Mouse (Mus musculus) neural tube, embryonic 10.5 days (tissue): ENCODE measurements around the gene Slc39a11.
A peak's percentile ranks its signal among the peaks of the same experiment; 100 is the strongest.
"Not testable (repeated sequence)": the region's sequence is repeated elsewhere in the genome, so short reads cannot be mapped to it uniquely, and the experiment has no call there.

Experiments
- DNase-seq: peaks from one replicate; pipeline ENCODE4 v3.0.0-alpha.2; 2017; ENCODE audit warnings: low spot score; ENCODE audit errors: extremely low spot score

The Slc39a11 gene

GRCm38 (mm10) chr11:113600526-113601245 is 49.2 kb downstream of the Slc39a11 start:
- DNase-seq = no peak

GRCm38 (mm10) chr11:113597632-113598031 is 52.2 kb downstream of the Slc39a11 start:
- DNase-seq = no peak

GRCm38 (mm10) chr11:113595144-113595543 is 54.7 kb downstream of the Slc39a11 start:
- DNase-seq = no peak

- no peak for DNase-seq
Observed at GRCm38 (mm10) chr11:113588936-113589335, 60.9 kb downstream of the Slc39a11 start.

GRCm38 (mm10) chr11:113586423-113586822 is 63.5 kb downstream of the Slc39a11 start:
- no peak for DNase-seq

- peak; percentile 47 for DNase-seq
Observed at GRCm38 (mm10) chr11:113583879-113584661, 65.8 kb downstream of the Slc39a11 start.

- DNase-seq = no peak
Observed at GRCm38 (mm10) chr11:113577221-113577620, 72.7 kb downstream of the Slc39a11 start.

- DNase-seq = no peak
Observed at GRCm38 (mm10) chr11:113572641-113573040, 77.2 kb downstream of the Slc39a11 start.

- DNase-seq = no peak
Observed at GRCm38 (mm10) chr11:113571616-113572015, 78.3 kb downstream of the Slc39a11 start.

- DNase-seq = no peak
Observed at GRCm38 (mm10) chr11:113568999-113569398, 80.9 kb downstream of the Slc39a11 start.

- DNase-seq = not testable (repeated sequence)
Observed at GRCm38 (mm10) chr11:113567926-113568325, 82.0 kb downstream of the Slc39a11 start.

- DNase-seq = peak; percentile 85
Observed at GRCm38 (mm10) chr11:113565006-113565995, 84.6 kb downstream of the Slc39a11 start.

- DNase-seq = no peak
Observed at GRCm38 (mm10) chr11:113562326-113562725, 87.6 kb downstream of the Slc39a11 start.

GRCm38 (mm10) chr11:113560150-113560549 is 89.7 kb downstream of the Slc39a11 start:
- no peak for DNase-seq

GRCm38 (mm10) chr11:113558505-113558904 is 91.4 kb downstream of the Slc39a11 start:
- no peak for DNase-seq

GRCm38 (mm10) chr11:113556142-113556541 is 93.7 kb downstream of the Slc39a11 start:
- DNase-seq = no peak

- DNase-seq = no peak
Observed at GRCm38 (mm10) chr11:113554701-113555360, 95.0 kb downstream of the Slc39a11 start.

- no peak for DNase-seq
Observed at GRCm38 (mm10) chr11:113554194-113554593, 95.7 kb downstream of the Slc39a11 start.

- no peak for DNase-seq
Observed at GRCm38 (mm10) chr11:113553605-113554004, 96.3 kb downstream of the Slc39a11 start.

- no peak for DNase-seq
Observed at GRCm38 (mm10) chr11:113552539-113552938, 97.3 kb downstream of the Slc39a11 start.
